Mouse (Mus musculus) CH12.LX (cell line): ENCODE measurements around the gene Keg1. TPM values are rescaled to one million over a fixed set of nuclear protein-coding genes. Genes with fewer than 3 reads are reported as not detected.

Source experiments
- DNase-seq: peaks from one replicate; pipeline ENCODE4 v3.0.0-alpha.2; 2013; ENCODE audit errors: extremely low read depth
- H3K27ac ChIP-seq: 2 replicates; pipeline ENCODE4 v1.5.1; 2012; ENCODE audit warnings: low read depth, mild to moderate bottlenecking, control low read depth, moderate library complexity; ENCODE audit not compliant: insufficient read depth
- H3K27me3 ChIP-seq: replicated peaks from 2 replicates; pipeline ENCODE3; 2012; ENCODE audit warnings: inconsistent platforms
- H3K36me3 ChIP-seq, 2 experiments: replicated peaks in 1 of 2; 2 replicates each; pipeline versions ENCODE3 to v1.6.1; 2012; ENCODE audit warnings: inconsistent platforms in 1 of 2, low read length in 1 of 2, mild to moderate bottlenecking in 1 of 2, mixed read lengths in 1 of 2, moderate library complexity in 1 of 2; ENCODE audit not compliant: control insufficient read depth in 1 of 2, insufficient read depth in 1 of 2
- H3K4me1 ChIP-seq, 2 experiments: 2 replicates each; pipeline ENCODE4 v1.6.1; 2012; ENCODE audit warnings: inconsistent platforms in 1 of 2, moderate library complexity in 1 of 2; ENCODE audit not compliant: insufficient read depth in 2 of 2, control insufficient read depth in 1 of 2
- H3K4me2 ChIP-seq: 2 replicates; pipeline ENCODE4 v1.6.1; 2012; ENCODE audit warnings: low read depth, mild to moderate bottlenecking, control low read depth; ENCODE audit not compliant: poor library complexity, insufficient read depth, severe bottlenecking
- H3K4me3 ChIP-seq, 3 experiments: fragments of 150-350 bp in 1 of 3; sonication (generic) in 1 of 3; replicated peaks in 1 of 3; 2 replicates each; pipeline versions ENCODE3 to v1.5.1; 2011 to 2012; ENCODE audit warnings: low read depth in 2 of 3, low read length in 2 of 3, mild to moderate bottlenecking in 2 of 3, moderate library complexity in 2 of 3, control low read depth in 1 of 3, improper control_type of control experiment in 1 of 3, inconsistent platforms in 1 of 3, mixed read lengths in 1 of 3; ENCODE audit not compliant: poor library complexity in 1 of 3
- H3K79me2 ChIP-seq: replicated peaks from 2 replicates; pipeline ENCODE4 v1.6.1; 2012; ENCODE audit warnings: mild to moderate bottlenecking, moderate library complexity; ENCODE audit not compliant: control insufficient read depth, poor library complexity, insufficient read depth, severe bottlenecking; ENCODE audit errors: extremely low read depth
- H3K9ac ChIP-seq: 2 replicates; pipeline ENCODE4 v1.6.1; 2012; ENCODE audit warnings: low read depth, mild to moderate bottlenecking, control low read depth, moderate library complexity; ENCODE audit not compliant: insufficient read depth
- H3K9me3 ChIP-seq: replicated peaks from 2 replicates; pipeline ENCODE3; 2012; ENCODE audit warnings: low read length, inconsistent platforms, mixed read lengths
- CHD2 ChIP-seq: IDR thresholded peaks from 2 replicates; pipeline ENCODE4 v1.6.1; 2011; ENCODE audit warnings: low read length, improper control_type of control experiment
- CTCF ChIP-seq, 2 experiments: IDR thresholded peaks in 1 of 2; conservative IDR thresholded peaks in 1 of 2; 2 replicates each; pipeline ENCODE4 v1.5.1; 2011 to 2012; ENCODE audit warnings: low read depth in 2 of 2, low read length in 2 of 2, improper control_type of control experiment in 1 of 2, inconsistent platforms in 1 of 2, mild to moderate bottlenecking in 1 of 2, moderate library complexity in 1 of 2
- ELF1 ChIP-seq: IDR thresholded peaks from 2 replicates; pipeline ENCODE4 v1.6.1; 2014; ENCODE audit warnings: low read depth, mild to moderate bottlenecking, inconsistent platforms, low read length, improper control_type of control experiment
- ETS1 ChIP-seq: conservative IDR thresholded peaks from 2 replicates; pipeline ENCODE4 v1.6.1; 2012; ENCODE audit warnings: low read depth, mild to moderate bottlenecking, inconsistent platforms, low read length, improper control_type of control experiment, moderate library complexity
- JUND ChIP-seq: conservative IDR thresholded peaks from 2 replicates; pipeline ENCODE4 v1.6.1; 2011; ENCODE audit warnings: low read depth, low read length, improper control_type of control experiment
- MAFK ChIP-seq: IDR thresholded peaks from 2 replicates; pipeline ENCODE4 v1.6.1; 2011; ENCODE audit warnings: low read length, improper control_type of control experiment; ENCODE audit not compliant: insufficient replicate concordance
- MAZ ChIP-seq: IDR thresholded peaks from 2 replicates; pipeline ENCODE4 v1.6.1; 2012; ENCODE audit warnings: low read depth, mild to moderate bottlenecking, inconsistent platforms, low read length, improper control_type of control experiment, moderate library complexity
- POLR2A ChIP-seq: IDR thresholded peaks from 2 replicates; pipeline ENCODE4 v1.6.1; 2011; ENCODE audit warnings: low read depth, mild to moderate bottlenecking, improper control_type of control experiment, low read length
- POLR2AphosphoS2 ChIP-seq: IDR thresholded peaks from 2 replicates; pipeline ENCODE4 v1.6.1; 2011; ENCODE audit warnings: low read depth, low read length, improper control_type of control experiment
- RAD21 ChIP-seq: IDR thresholded peaks from 2 replicates; pipeline ENCODE4 v1.6.1; 2011; ENCODE audit warnings: low read depth, mild to moderate bottlenecking, low read length, improper control_type of control experiment, moderate library complexity
- SMC3 ChIP-seq: IDR thresholded peaks from 2 replicates; pipeline ENCODE4 v1.6.1; 2011; ENCODE audit warnings: low read depth, low read length, improper control_type of control experiment
- TBP ChIP-seq: conservative IDR thresholded peaks from 2 replicates; pipeline ENCODE4 v1.6.1; 2011; ENCODE audit warnings: low read depth, low read length, improper control_type of control experiment
- ZKSCAN1 ChIP-seq: IDR thresholded peaks from 2 replicates; pipeline ENCODE4 v1.6.1; 2012; ENCODE audit warnings: low read depth, inconsistent platforms, low read length, improper control_type of control experiment, borderline replicate concordance
- ZNF384 ChIP-seq: IDR thresholded peaks from 2 replicates; pipeline ENCODE4 v1.6.1; 2012; ENCODE audit warnings: low read depth, low read length, improper control_type of control experiment, inconsistent platforms
- dilution Hi-C: fragments of 300-500 bp; cut with MboI; formaldehyde crosslinking; loops from 2 replicates; pipeline ENCODE4 v1.14.3; 2020; ENCODE audit warnings: low sequenced_read_pairs; ENCODE audit not compliant: extremely low pct_unique_long_range_greater_than_20kb, extremely low pct_ligation_motif_present
- in situ Hi-C: fragments of 300-500 bp; cut with MboI; formaldehyde crosslinking; loops from 3 replicates; pipeline ENCODE4 v1.14.3; 2019; ENCODE audit warnings: low sequenced_read_pairs, low pct_ligation_motif_present, low pct_unique_long_range_greater_than_20kb, mixed read lengths
- polyA plus RNA-seq: library from polyadenylated mRNA; unstranded; fragments of >175 nt; gene quantifications from 2 replicates; pipeline ENCODE4 v1.2.1, GENCODE M21; 2012; ENCODE audit warnings: low read depth; ENCODE audit not compliant: insufficient read length
- total RNA-seq, 2 experiments: library from RNA; depleted of rRNA; stranded (reverse); fragments of 300-350 nt in 1 of 2; fragments of >200 nt in 1 of 2; gene quantifications; 2 replicates each; pipeline ENCODE4 v1.2.3; 2012 to 2014

The Keg1 gene
- total and polyA plus RNA-seq, 3 experiments: not detected

GRCm38 (mm10) chr19:12722308-12722707, 26.7 kb downstream of the Keg1 start:
- H3K36me3 ChIP-seq: no peaks in the 10 kb centered on the region
- DNase-seq: peak; percentile 43
- H3K9ac ChIP-seq: no peak overlapping the region
- dilution Hi-C loops (no loop called here), in situ Hi-C loops (no loop called here)
- H3K9me3 ChIP-seq: no peaks in the 10 kb centered on the region
- TF ChIP-seq RAD21 (peak; percentile 44), SMC3 (peak; percentile 72), CTCF (conservative IDR thresholded peaks at IDR 0.05 in 1 of 2, IDR thresholded peaks at IDR 0.05 in 1 of 2; ENCODE audit: low read depth in 2 of 2, low read length in 2 of 2) (peak; percentile 25 to 72; a peak in 3 of 4 replicates), TBP (no peak), ZNF384 (peak; percentile 97), MAZ (no peak)
- no peak overlapping the region for H3K4me2 ChIP-seq
- no peaks in the 10 kb centered on the region for H3K4me1 ChIP-seq
- no peaks in the 10 kb centered on the region for H3K27me3 ChIP-seq
- H3K27ac ChIP-seq: no peak overlapping the region
- H3K4me3 ChIP-seq: no peak overlapping the region
- H3K79me2 ChIP-seq: no peaks in the 10 kb centered on the region

GRCm38 (mm10) chr19:12725851-12726250, 30.3 kb downstream of the Keg1 start:
- in situ Hi-C loops (no loop called here), dilution Hi-C loops (no loop called here)
- Histone ChIP-seq H3K27ac (no peak overlapping the region), H3K4me2 (no peak overlapping the region), H3K79me2 (no peaks in the 10 kb centered on the region), H3K4me1 (0 out of 4 replicates have a peak, but pooled peaks cover 0 to 3% of the 10 kb centered on the region in 2 experiments), H3K4me3 (no peak overlapping the region), H3K36me3 (no peaks in the 10 kb centered on the region), H3K27me3 (no peaks in the 10 kb centered on the region), H3K9me3 (no peaks in the 10 kb centered on the region), H3K9ac (no peak overlapping the region)
- TF ChIP-seq CHD2 (no peak), MAFK (no peak), POLR2A (no peak), CTCF (conservative IDR thresholded peaks at IDR 0.05 in 1 of 2, IDR thresholded peaks at IDR 0.05 in 1 of 2; ENCODE audit: low read depth in 2 of 2, low read length in 2 of 2) (no peak)
- no peak for DNase-seq

- in situ Hi-C loops: no loop called here
- H3K79me2 ChIP-seq: no peaks in the 10 kb centered on the region
- TF ChIP-seq ZKSCAN1 (no peak), JUND (no peak), ETS1 (no peak), ELF1 (no peak), POLR2AphosphoS2 (no peak)
- H3K4me2 ChIP-seq: no peak overlapping the region
- DNase-seq: no peak
- H3K9ac ChIP-seq: no peak overlapping the region
- dilution Hi-C loops: no loop called here
- H3K36me3 ChIP-seq: no peaks in the 10 kb centered on the region
- 0 out of 4 replicates have a peak, but pooled peaks cover 0 to 3% of the 10 kb centered on the region in 2 experiments for H3K4me1 ChIP-seq
- H3K9me3 ChIP-seq: no peaks in the 10 kb centered on the region
- no peak overlapping the region for H3K4me3 ChIP-seq
- H3K27me3 ChIP-seq: no peaks in the 10 kb centered on the region
- H3K27ac ChIP-seq: no peak overlapping the region
Observed at GRCm38 (mm10) chr19:12731036-12731435, 35.5 kb downstream of the Keg1 start.
